Mouse (Mus musculus): ENCODE data around the gene Ints7. TPM values are rescaled to one million over a fixed set of nuclear protein-coding genes. Genes with fewer than 3 reads are reported as not detected.

The Ints7 gene
- polyA plus RNA-seq, 1 experiment from 2014 or later = 8.0 TPM

DNA sequence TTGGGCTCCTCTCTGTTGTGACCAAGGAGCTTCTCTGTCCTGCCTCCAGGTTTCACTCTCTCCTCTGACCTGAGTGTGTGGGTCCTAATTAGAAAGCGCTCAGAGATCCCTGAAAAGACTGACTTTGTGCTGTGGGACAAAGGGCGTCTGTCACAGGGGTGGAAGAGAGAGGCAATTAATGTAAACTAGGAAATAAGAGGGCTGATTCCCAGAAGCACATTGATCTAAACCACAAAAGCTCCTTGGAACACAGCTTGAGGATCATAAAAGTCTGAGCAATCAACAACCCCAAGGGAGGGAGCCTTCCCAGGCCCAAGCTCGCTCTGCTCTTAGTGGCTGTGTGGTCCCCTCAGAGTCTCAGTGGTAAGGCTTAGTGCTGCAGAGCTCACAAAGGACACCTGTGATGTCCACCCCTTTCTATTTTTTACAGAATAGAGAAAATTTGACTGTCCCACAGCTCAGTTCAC is 53.8 kb downstream of the Ints7 start:
- H3K4me3 ChIP-seq (ENCODE audit: inconsistent target) = no peak overlapping the region
- 97% methylated on average over 3 of the region's 3 CpGs for WGBS (ENCODE audit: missing documents)
- H3K27ac ChIP-seq = no peak overlapping the region
- no peaks in the 10 kb centered on the region for H3K79me2 ChIP-seq (ENCODE audit: inconsistent target)
- no peaks in the 10 kb centered on the region for H3K36me3 ChIP-seq (ENCODE audit: inconsistent target)

DNA sequence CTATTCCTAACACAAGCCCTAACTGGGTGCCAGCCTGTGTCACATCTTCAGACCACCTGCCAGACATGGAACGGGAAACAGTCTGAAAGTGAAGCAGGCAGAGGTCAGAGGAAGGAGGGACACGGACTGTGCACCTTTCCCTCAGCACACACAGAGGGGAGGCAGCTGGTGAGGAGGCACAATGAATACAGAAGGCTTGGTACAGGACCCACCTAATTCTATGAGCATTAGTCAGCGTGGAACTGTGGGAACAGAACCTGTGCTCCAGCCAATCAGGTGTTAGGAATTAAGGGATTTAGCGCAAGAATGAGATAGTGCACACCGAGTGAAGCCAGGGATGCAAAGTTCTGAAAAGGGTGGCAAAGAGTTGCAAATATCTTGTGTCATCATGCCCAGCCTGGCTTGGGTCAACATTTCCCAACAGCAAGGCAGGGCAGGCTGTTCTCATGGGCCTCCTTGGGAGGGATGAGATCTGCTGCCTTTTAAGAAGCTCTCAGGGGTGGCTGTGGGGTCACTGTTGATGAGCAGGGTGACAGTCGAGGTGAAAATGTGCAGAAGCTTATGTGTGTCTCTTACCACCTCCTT is 57.2 kb downstream of the Ints7 start:
- WGBS (ENCODE audit: missing documents) = 83% methylated on average over 6 of the region's 6 CpGs
- Histone ChIP-seq H3K4me3 (ENCODE audit: inconsistent target) (no peak overlapping the region), H3K27ac (no peak overlapping the region), H3K79me2 (ENCODE audit: inconsistent target) (no peaks in the 10 kb centered on the region), H3K36me3 (ENCODE audit: inconsistent target) (no peaks in the 10 kb centered on the region)

DNA sequence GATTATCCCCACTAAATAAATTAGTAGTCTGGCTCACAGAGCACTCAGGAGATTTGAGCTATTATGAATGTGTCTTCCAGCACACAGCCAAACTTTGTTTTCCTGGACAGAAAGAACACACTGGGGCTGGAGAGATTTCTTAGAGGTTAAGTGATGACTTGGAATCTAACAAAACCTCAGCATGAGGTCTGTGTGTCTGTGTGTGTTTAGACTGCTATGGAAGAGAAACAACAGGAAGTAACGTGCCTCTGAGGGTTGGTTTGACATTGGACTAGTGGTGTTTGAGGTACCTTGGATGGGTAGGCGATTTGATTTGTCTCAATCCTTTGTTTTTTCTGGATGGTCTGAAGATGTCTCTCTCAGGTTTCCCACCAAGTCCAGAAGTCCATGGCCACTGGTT is 58.7 kb downstream of the Ints7 start:
- H3K79me2 ChIP-seq (ENCODE audit: inconsistent target) = no peaks in the 10 kb centered on the region
- H3K27ac ChIP-seq = no peak overlapping the region
- no peaks in the 10 kb centered on the region for H3K36me3 ChIP-seq (ENCODE audit: inconsistent target)
- H3K4me3 ChIP-seq (ENCODE audit: inconsistent target) = no peak overlapping the region
- WGBS (ENCODE audit: missing documents) = 84% methylated on average over 2 of the region's 2 CpGs

DNA sequence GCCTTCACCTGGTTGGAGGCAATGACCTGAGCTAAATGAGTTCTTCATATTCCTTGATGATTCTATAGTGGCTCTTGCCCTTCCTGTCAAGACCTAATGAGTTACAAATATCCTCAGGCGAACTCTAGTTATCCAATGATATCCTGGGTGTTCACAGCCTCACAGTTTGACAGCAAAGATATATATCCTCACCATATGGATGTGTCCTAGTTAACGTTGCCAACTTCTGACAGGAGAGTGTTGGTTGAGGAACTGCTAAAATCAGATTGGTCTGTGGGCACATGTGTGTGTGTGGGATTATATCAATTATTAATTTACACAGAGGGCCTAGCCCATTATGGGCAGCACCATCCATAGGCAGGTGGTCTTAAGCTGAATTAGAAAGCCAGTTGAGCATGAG is 63.0 kb downstream of the Ints7 start:
- 78% methylated on average over 2 of the region's 2 CpGs for WGBS (ENCODE audit: missing documents)
- H3K79me2 ChIP-seq (ENCODE audit: inconsistent target) = no peaks in the 10 kb centered on the region
- no peak overlapping the region for H3K27ac ChIP-seq

DNA sequence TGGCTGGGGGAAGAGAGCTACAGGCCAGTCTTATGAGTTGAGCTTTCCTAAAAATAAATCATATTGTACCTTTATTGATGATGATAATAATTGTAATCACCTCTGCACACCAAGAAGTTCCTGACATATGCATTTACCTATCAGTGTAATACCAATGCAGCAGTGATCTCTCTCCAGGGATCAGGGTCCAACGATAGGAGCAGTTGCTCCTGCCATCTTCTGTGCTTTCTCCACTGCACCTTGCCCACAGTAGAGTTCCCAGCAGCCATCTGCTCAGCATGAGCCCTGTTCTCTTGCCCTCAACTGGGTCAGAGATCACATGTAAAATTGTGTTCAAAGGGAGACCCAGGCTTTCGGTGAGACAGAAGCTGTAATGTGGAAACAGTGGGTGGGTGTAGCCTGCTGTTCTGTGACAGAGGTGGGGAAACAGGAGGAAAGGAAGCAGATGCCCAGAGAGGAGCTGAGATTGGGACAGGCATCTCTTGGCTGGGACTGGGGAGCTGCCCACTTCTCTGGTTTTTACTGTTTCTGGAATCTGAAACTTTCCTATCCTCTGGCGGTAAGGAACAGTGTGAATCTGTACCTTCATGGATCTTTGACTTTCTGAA is 63.9 kb downstream of the Ints7 start:
- no peak overlapping the region for H3K27ac ChIP-seq
- no peaks in the 10 kb centered on the region for H3K36me3 ChIP-seq (ENCODE audit: inconsistent target)
- no peaks in the 10 kb centered on the region for H3K79me2 ChIP-seq (ENCODE audit: inconsistent target)
- H3K4me3 ChIP-seq (ENCODE audit: inconsistent target) = no peak overlapping the region
- WGBS (ENCODE audit: missing documents) = 97% methylated on average over 3 of the region's 3 CpGs

More for the DNA sequence above, 63.0 kb downstream of the Ints7 start:
- no peaks in the 10 kb centered on the region for H3K36me3 ChIP-seq (ENCODE audit: inconsistent target)
- no peak overlapping the region for H3K4me3 ChIP-seq (ENCODE audit: inconsistent target)

DNA sequence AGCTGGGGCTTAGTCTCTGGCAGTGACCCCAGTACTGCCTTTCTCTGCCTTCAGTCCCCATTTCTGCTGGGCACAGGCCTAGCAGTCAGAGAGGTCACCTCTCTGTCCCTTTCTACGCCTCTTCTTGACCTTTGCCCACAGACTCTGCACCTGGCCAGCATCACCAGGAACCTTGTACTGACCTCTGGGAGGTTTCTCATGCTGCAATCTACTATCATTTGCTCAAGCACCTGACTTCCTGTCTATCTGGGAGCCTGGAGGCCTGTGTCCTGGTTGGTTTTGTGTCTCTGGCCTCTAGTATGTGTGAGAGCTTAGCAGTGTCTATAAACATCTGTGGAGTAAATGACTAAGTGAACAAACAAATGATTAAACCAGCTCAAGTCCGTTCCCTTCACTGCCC is 64.7 kb downstream of the Ints7 start:
- Histone ChIP-seq H3K4me3 (ENCODE audit: inconsistent target) (no peak overlapping the region), H3K27ac (no peak overlapping the region), H3K36me3 (ENCODE audit: inconsistent target) (no peaks in the 10 kb centered on the region), H3K79me2 (ENCODE audit: inconsistent target) (no peaks in the 10 kb centered on the region)
- WGBS (ENCODE audit: missing documents) = 100% methylated on average over 2 of the region's 2 CpGs

DNA sequence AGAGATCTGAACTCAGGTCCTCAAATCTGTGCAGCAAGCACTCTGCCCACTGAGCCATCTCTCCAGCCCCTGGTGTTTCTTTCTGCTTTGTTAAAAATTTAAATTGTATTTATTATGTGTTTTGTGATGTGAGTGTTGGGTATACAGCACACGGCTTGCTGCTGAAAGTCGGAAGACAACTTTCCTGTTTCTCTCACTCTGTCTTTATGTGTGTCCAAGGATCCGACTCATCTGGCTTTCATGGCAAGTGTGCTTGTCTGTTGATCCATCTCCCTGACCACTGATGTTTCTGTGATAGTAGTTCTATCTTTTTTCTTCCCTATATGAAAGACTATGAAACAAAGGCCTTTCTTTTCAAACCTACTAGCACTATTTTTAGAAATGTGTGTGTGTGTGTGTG is 65.4 kb downstream of the Ints7 start:
- WGBS (ENCODE audit: missing documents) = 92% methylated on average over 3 of the region's 3 CpGs
- no peak overlapping the region for H3K27ac ChIP-seq
- H3K36me3 ChIP-seq (ENCODE audit: inconsistent target) = no peaks in the 10 kb centered on the region
- H3K4me3 ChIP-seq (ENCODE audit: inconsistent target) = no peak overlapping the region
- H3K79me2 ChIP-seq (ENCODE audit: inconsistent target) = no peaks in the 10 kb centered on the region

DNA sequence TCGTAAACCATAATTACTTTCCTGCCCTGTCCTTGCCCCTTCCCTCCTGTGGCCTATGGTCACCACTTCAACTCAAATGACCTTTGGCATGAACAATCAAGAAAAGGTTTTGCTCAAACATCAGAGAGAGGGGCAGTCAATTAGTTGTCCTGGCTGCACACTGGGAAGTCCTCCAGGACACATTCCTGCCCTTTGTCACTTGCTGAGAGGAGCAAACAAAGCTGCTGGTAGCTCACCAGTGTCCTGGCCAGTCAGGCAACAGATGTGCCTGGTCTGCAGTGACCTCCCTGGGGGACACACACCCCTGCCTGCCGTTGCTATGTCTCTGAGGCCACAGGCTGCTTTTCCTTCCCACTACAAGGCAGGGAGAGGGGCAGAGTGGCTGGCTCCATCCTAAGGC is 66.0 kb downstream of the Ints7 start:
- H3K36me3 ChIP-seq (ENCODE audit: inconsistent target) = no peaks in the 10 kb centered on the region
- H3K79me2 ChIP-seq (ENCODE audit: inconsistent target) = no peaks in the 10 kb centered on the region
- 68% methylated on average over 2 of the region's 2 CpGs for WGBS (ENCODE audit: missing documents)
- no peak overlapping the region for H3K27ac ChIP-seq
- no peak overlapping the region for H3K4me3 ChIP-seq (ENCODE audit: inconsistent target)

DNA sequence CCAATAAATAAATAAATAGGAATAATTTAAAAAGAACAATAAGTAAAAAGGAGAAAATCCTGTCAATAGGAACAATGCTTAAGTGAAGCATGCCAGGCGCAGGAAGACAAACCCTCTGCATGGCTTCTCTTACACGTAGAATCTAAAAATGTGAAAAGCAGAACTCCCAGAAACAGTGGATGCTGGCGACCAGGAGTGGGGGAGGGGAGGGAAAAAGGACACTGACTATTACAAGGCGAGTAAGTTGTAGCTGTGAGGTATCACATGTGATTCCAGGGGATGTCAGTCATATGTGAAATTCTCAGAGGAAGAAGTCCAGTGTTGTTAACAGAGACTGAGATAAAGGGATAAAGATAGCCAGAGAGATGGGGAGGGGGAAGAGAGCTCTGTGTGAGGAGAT is 67.5 kb downstream of the Ints7 start:
- WGBS (ENCODE audit: missing documents) = 8% methylated on average over 4 of the region's 4 CpGs
- Histone ChIP-seq H3K36me3 (ENCODE audit: inconsistent target) (no peaks in the 10 kb centered on the region), H3K79me2 (ENCODE audit: inconsistent target) (no peaks in the 10 kb centered on the region), H3K27ac (no peak overlapping the region), H3K4me3 (ENCODE audit: inconsistent target) (no peak overlapping the region)

DNA sequence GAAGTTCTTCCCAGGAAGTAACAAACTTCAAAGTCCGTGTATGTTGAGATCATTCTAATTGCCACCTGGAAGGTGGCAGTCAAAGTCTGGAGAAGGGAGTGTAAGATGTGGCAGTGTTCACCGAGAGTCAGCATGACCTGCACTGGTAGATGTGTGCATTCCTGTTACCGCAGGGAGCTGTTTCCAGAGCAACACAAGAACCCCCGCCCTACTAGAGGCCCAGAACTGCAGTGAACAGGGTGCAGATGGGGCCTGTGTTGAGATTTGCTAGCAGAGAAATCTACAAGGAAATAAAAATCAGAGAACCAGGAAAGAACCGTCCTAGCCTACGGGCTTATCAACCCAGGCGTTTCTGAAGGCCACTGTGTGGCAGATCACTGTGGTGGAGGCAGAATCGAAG is 70.5 kb downstream of the Ints7 start:
- H3K36me3 ChIP-seq (ENCODE audit: inconsistent target) = no peaks in the 10 kb centered on the region
- H3K27ac ChIP-seq = no peak overlapping the region
- no peaks in the 10 kb centered on the region for H3K79me2 ChIP-seq (ENCODE audit: inconsistent target)
- 87% methylated on average over 8 of the region's 8 CpGs for WGBS (ENCODE audit: missing documents)
- H3K4me3 ChIP-seq (ENCODE audit: inconsistent target) = no peak overlapping the region

DNA sequence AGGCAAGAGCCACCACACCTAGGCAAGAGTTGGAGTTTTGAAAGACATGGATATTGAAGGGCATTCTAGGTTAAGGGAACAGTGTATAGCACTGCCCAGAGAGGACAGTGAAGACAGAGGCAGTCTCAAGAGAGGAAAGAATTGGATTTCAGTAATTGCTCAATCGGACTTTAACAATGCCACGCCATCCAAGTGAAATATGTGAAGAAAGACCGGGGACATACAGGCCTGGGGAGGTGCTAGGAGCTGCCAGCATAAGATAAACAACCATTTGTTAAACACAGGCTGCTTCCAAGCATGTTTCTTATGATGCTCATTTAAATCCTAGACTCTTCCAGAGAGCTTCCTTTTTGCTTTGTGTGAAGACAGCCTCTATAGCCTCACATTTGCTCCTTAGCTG is 72.2 kb downstream of the Ints7 start:
- Histone ChIP-seq H3K79me2 (ENCODE audit: inconsistent target) (no peaks in the 10 kb centered on the region), H3K4me3 (ENCODE audit: inconsistent target) (no peak overlapping the region), H3K27ac (no peak overlapping the region), H3K36me3 (ENCODE audit: inconsistent target) (no peaks in the 10 kb centered on the region)
- WGBS (ENCODE audit: missing documents) = 60% methylated on average over 3 of the region's 3 CpGs

DNA sequence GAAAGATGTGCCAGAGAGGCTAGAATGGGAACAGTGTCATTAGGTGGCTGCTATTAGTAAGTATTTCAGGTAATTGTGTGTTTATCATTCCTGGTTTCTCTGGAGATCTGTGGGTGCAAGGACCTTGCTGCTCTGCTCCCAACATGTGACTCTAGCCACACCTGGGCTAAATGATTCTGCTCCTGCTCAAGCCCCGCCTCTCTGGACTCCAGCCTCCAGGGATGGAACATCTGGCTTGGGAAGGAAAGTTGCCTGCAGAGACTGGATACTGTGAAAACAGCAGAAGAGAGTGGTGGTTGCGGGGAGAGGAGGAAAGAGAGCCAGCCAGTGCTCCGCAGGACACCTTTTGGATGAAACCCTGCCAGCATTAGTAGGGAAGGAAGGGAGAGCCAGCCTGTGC is 84.0 kb downstream of the Ints7 start:
- Histone ChIP-seq H3K4me3 (ENCODE audit: inconsistent target) (no peak overlapping the region), H3K36me3 (ENCODE audit: inconsistent target) (no peaks in the 10 kb centered on the region), H3K27ac (no peak overlapping the region), H3K79me2 (ENCODE audit: inconsistent target) (no peaks in the 10 kb centered on the region)
- 92% methylated on average over 3 of the region's 3 CpGs for WGBS (ENCODE audit: missing documents)

DNA sequence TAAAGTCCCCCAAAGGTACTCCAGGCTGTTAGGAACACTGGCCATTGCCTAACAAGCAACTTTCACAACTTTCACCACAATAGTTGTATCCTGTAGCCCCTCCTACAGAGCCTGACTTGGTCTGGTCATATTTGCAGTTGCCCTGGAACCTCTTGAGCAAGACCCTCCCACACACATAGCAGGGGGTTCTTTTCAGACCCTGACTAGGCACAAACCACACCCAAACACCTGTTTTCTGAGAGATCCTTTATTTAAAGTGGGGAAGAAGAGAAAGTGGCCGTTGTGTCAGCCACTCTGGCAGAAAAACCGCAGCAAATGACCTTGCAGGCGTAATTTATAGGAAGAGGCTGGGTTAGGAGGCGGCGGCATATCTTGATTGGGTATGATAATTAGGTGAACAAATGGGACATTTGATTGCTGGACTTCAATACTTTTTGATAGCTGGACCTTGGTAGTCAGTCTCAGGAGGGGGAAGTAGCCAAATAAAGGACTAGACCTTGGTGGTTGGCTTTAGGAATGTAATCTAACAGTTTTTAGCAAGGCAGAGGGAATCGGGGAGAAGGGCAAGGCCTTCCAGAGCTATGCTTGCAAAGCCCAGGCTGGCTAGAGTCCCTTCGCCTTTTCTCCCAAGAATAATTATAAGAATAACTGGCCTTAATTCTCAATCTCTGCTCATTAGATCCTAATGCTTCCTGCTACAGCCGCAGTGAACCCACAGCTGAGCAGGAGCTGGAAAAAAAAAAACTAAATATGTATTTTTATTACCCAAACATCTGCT is 85.8 kb downstream of the Ints7 start:
- no peaks in the 10 kb centered on the region for H3K36me3 ChIP-seq (ENCODE audit: inconsistent target)
- H3K79me2 ChIP-seq (ENCODE audit: inconsistent target) = no peaks in the 10 kb centered on the region
- no peak overlapping the region for H3K4me3 ChIP-seq (ENCODE audit: inconsistent target)
- H3K27ac ChIP-seq = no peak overlapping the region
- WGBS (ENCODE audit: missing documents) = 32% methylated on average over 8 of the region's 8 CpGs

DNA sequence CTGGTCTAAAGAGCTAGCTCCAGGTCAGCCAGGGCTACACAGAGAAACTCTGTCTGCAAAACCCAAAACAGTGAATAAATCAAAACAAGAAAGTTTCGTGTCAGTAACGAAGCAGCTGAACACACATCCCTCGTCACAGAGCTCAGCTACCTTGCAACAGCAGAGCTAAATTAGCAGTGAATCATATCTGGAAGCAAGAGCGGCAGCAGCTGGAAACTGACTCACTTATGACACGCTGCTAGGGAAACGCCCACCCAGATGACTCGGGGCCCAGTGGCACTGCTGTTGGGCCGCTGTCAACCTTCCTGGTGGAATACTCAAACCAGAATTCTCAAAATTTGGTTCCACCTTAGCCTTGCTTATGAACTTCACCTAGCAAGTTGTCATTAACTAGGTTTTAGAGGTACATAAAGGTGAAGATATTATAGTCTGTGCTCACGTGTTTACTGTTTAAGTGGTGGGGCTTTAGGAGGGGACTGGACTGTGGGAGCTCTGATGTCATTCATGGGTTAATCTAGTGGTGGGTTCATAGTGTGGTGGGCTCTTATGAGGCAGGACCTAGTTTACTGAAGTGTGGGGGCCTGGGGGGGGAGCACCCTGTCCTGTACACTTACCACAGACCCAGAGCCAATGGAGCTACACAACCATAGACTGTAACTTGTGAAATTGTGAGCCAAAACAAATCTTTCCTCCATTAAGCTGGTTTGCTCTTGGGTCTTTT is 86.9 kb downstream of the Ints7 start:
- H3K79me2 ChIP-seq (ENCODE audit: inconsistent target) = no peaks in the 10 kb centered on the region
- H3K27ac ChIP-seq = no peak overlapping the region
- 34% methylated on average over 9 of the region's 9 CpGs for WGBS (ENCODE audit: missing documents)
- no peaks in the 10 kb centered on the region for H3K36me3 ChIP-seq (ENCODE audit: inconsistent target)
- no peak overlapping the region for H3K4me3 ChIP-seq (ENCODE audit: inconsistent target)

Data from macrophage (primary cell).